Mouse (Mus musculus): Measurements from ENCODE around the gene Cachd1.

The Cachd1 gene

DNA sequence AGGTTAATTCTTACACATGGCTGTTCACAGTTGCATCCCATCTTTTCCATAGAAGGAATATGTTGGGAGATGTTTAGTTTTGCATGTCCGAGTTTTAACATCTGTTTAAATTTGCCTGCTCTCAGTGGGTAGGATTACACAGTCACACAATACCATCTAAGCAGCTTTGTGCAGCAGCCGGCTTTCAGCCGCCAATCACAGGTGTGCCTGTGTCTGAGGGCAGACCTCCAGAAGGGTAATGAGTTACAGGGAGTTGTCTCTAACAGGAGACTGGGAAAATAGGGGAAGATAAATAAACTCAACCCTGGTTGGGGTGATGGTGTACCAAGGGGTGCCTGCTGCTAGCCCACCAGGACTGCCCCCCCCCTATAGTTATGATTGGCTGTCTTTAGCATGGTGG lies 299.9 kb downstream of the Cachd1 start:
- no peak for DNase-seq

Measured in lung, postnatal 36 days (tissue).